Mouse (Mus musculus) liver, postnatal 0 days (tissue): ENCODE data around the gene 4921504E06Rik. TPM values are rescaled to one million over a fixed set of nuclear protein-coding genes. Genes with fewer than 3 reads are reported as not detected.

Experiments used
- ATAC-seq: fragments of 200-750 bp; cut with Nextera tagmentation; 2 replicates; pipeline ENCODE4 v1.8.0; 2017; ENCODE audit warnings: mild to moderate bottlenecking, moderate library complexity
- DNase-seq: peaks from one replicate; pipeline ENCODE4 v3.0.0-alpha.2; 2016
- H3K27ac ChIP-seq: fragments of 300-500 bp; sonication (generic); 2 replicates; pipeline ENCODE4 v1.5.1; 2014; ENCODE audit warnings: antibody characterized with exemption, moderate library complexity, mild to moderate bottlenecking, low read depth
- H3K27me3 ChIP-seq: fragments of 300-500 bp; sonication (generic); 2 replicates; pipeline ENCODE4 v1.6.1; 2014; ENCODE audit warnings: low read length, control low read depth, mixed read lengths; ENCODE audit not compliant: insufficient read depth
- H3K36me3 ChIP-seq: fragments of 300-500 bp; sonication (generic); replicated peaks from 2 replicates; pipeline ENCODE4 v1.6.1; 2014; ENCODE audit warnings: mild to moderate bottlenecking, control low read depth, low read length, moderate library complexity, mixed read lengths; ENCODE audit not compliant: insufficient read depth
- H3K4me1 ChIP-seq: fragments of 300-500 bp; sonication (generic); 2 replicates; pipeline ENCODE4 v1.6.1; 2014; ENCODE audit warnings: antibody characterized with exemption, mild to moderate bottlenecking, control low read depth; ENCODE audit not compliant: insufficient read depth
- H3K4me2 ChIP-seq: fragments of 300-500 bp; sonication (generic); 2 replicates; pipeline ENCODE4 v1.6.1; 2014; ENCODE audit warnings: low read depth, mild to moderate bottlenecking, low read length, moderate library complexity, mixed read lengths
- H3K4me3 ChIP-seq: fragments of 300-500 bp; sonication (generic); 2 replicates; pipeline ENCODE4 v1.5.1; 2014; ENCODE audit warnings: low read depth, low read length
- H3K9ac ChIP-seq: fragments of 300-500 bp; sonication (generic); replicated peaks from 2 replicates; pipeline ENCODE4 v1.6.1; 2014; ENCODE audit warnings: mild to moderate bottlenecking, moderate library complexity
- H3K9me3 ChIP-seq: fragments of 300-500 bp; sonication (generic); 2 replicates; pipeline ENCODE4 v1.6.1; 2016; ENCODE audit warnings: mild to moderate bottlenecking, control low read depth, low read length, mixed read lengths
- CTCF ChIP-seq: sonication (generic); IDR thresholded peaks from 2 replicates; pipeline ENCODE4 v1.5.1; 2016; ENCODE audit warnings: antibody characterized with exemption, low read depth
- EP300 ChIP-seq: IDR thresholded peaks from 2 replicates; pipeline ENCODE4 v1.6.1; 2016; ENCODE audit warnings: antibody characterized with exemption, low read depth, mild to moderate bottlenecking
- WGBS: fragments of 180-500 bp; shearing (Covaris S2); extraction: QIAGEN DNeasy Blood & Tissue Kit; methylation state at CpG from one replicate; pipeline ENCODE4 v1.1.7; 2014; ENCODE audit not compliant: insufficient replicate concordance; 5-methylcytosine and 5-hydroxymethylcytosine counted together
- polyA plus RNA-seq: library from polyadenylated mRNA; unstranded; fragments of >200 nt; fragmentation: Nextera tagmentation; extraction: Ambion mirVana; gene quantifications from 2 replicates; pipeline ENCODE4 v1.2.1, GENCODE M21; 2015

Gene 4921504E06Rik
- polyA plus RNA-seq, 1 experiment from 2014 or later, result not detected

DNA sequence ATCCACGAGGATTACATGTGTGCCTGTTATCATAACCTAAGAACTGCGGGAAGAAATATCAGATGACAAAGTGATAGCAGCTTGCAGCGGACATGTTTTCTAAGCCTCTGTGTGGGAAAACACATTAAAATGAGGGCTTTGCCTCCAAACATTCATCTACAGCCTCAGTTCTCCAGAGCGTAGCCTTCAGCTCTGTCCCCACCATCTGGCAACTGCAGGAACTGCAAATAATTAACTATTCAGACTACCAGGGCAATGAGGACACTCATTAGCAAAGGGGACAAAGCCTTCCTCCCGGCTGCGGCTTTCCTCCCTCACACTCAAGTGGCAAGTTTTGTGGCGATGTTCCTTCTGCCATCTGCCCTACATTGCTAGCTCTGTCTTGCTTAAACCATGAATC, 33.9 kb downstream of the 4921504E06Rik start:
- H3K9ac ChIP-seq, result no peak overlapping the region
- DNase-seq, result peak; percentile 31
- no peak overlapping the region for H3K4me3 ChIP-seq
- H3K4me2 ChIP-seq, result no peak overlapping the region
- no peaks in the 10 kb centered on the region for H3K36me3 ChIP-seq
- no peak for ATAC-seq
- H3K4me1 ChIP-seq, result no peaks in the 10 kb centered on the region
- TF ChIP-seq CTCF (peak; percentile 70), EP300 (no peak)
- WGBS, result 6% methylated on average over 7 of the region's 7 CpGs
- no peaks in the 10 kb centered on the region for H3K9me3 ChIP-seq
- no peak overlapping the region for H3K27ac ChIP-seq
- H3K27me3 ChIP-seq, result 0 out of 2 replicates have a peak, but pooled peaks cover 11% of the 10 kb centered on the region

DNA sequence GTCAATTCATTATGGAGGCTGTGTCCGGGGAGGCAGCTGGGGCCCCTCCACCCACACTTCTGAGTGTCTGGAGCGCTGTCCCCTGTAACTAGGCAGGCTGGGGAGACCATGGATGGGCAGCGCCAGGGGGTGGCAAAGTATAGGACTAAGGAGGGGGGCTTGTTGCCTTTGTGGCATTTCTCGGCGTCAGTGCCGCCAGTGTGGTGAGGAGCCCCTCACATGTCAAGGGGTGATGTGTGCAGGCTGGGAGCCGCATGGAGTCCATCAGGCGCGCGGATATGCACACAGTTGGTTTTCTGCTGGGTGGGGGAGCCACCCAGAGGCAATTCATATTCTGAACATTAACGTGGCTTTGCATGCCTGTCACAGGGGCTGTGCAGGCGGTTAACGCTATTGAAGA, 35.8 kb downstream of the 4921504E06Rik start:
- no peak overlapping the region for H3K27ac ChIP-seq
- H3K9me3 ChIP-seq, result no peaks in the 10 kb centered on the region
- no peak overlapping the region for H3K9ac ChIP-seq
- H3K4me2 ChIP-seq, result no peak overlapping the region
- WGBS, result 57% methylated on average over 13 of the region's 13 CpGs
- no peak overlapping the region for H3K4me3 ChIP-seq
- H3K4me1 ChIP-seq, result no peaks in the 10 kb centered on the region
- TF ChIP-seq CTCF (no peak), EP300 (no peak)
- ATAC-seq (no peak), DNase-seq (no peak)
- H3K27me3 ChIP-seq, result 0 out of 2 replicates have a peak, but pooled peaks cover 11% of the 10 kb centered on the region
- no peaks in the 10 kb centered on the region for H3K36me3 ChIP-seq

DNA sequence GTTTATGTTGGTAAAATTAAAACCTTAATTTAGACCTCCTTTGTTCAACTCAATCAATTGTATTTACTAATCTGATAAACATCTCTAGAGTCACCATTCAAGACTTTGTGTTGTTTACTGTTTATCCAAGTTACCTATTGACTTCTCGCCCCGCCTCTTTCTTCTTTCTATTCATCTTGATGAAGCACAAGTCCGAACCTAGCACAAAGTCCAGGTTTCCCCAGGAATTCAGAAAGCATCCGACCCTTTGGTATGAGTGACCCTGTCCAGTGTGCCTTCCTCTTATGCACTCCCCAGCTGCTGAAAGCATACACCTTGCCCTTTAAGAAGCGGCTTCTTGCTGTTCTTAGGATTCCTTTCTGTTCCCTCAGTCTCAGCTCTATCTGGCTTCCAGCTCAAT, 41.3 kb downstream of the 4921504E06Rik start:
- Histone ChIP-seq H3K27ac (no peak overlapping the region), H3K27me3 (no peaks in the 10 kb centered on the region), H3K4me2 (no peak overlapping the region), H3K9ac (no peak overlapping the region), H3K4me1 (no peaks in the 10 kb centered on the region), H3K36me3 (no peaks in the 10 kb centered on the region), H3K9me3 (no peaks in the 10 kb centered on the region), H3K4me3 (no peak overlapping the region)
- WGBS, result 61% methylated on average over 5 of the region's 5 CpGs
- DNase-seq (no peak), ATAC-seq (no peak)
- TF ChIP-seq CTCF, result no peak
- no peak for TF ChIP-seq EP300

DNA sequence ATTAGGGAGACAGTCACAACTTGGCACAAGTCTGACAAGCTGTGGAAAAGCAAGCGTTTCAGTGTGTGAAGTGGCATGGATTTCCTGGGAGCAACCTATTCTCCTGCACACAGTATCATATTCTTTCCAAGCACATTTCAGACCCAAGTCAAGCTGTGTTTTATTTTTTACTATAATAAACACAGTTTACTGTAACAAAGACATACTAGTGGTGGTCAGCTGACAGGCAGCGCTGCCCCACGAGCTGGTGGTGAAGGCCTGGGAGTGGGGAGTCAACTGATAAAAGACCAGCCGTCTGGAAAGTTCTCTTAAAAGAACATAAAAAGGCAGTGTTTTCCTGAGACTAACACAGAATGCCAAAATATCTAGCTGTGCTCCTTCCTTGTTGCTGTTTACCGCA, 42.7 kb downstream of the 4921504E06Rik start:
- ATAC-seq, result no peak

DNA sequence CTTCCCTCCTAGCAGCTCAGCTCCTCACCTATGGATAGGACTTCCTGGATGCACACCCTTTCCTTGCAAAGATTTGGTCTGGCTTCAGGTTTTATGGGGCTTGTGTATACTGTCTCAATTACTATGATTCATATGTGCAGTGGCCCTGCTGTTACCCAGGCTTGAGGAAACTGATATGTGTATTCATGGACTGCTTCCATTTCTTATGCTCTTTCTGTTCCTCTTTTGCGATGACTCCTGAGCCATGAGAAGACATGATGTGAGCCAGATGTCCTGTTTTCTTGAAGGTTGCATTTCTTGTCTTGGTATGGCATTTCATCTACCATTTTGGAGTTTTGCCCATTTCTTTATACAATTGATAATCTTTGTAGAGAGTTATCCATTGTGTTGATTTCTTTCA, 48.0 kb downstream of the 4921504E06Rik start:
- Histone ChIP-seq H3K4me2 (no peak overlapping the region), H3K9me3 (no peaks in the 10 kb centered on the region), H3K9ac (no peak overlapping the region), H3K4me1 (no peaks in the 10 kb centered on the region), H3K36me3 (no peaks in the 10 kb centered on the region), H3K4me3 (no peak overlapping the region), H3K27me3 (no peaks in the 10 kb centered on the region), H3K27ac (no peak overlapping the region)
- WGBS, result 85% methylated on average over 1 of the region's 1 CpGs
- no peak for DNase-seq
- ATAC-seq, result no peak
- TF ChIP-seq CTCF (no peak), EP300 (no peak)

More for the DNA sequence above, 42.7 kb downstream of the 4921504E06Rik start:
- TF ChIP-seq EP300 (no peak), CTCF (no peak)
- H3K9me3 ChIP-seq, result no peaks in the 10 kb centered on the region
- H3K27me3 ChIP-seq, result no peaks in the 10 kb centered on the region
- 57% methylated on average over 5 of the region's 5 CpGs for WGBS
- no peak overlapping the region for H3K4me2 ChIP-seq
- no peak for DNase-seq
- no peak overlapping the region for H3K27ac ChIP-seq
- H3K4me1 ChIP-seq, result no peaks in the 10 kb centered on the region
- no peaks in the 10 kb centered on the region for H3K36me3 ChIP-seq
- no peak overlapping the region for H3K9ac ChIP-seq
- no peak overlapping the region for H3K4me3 ChIP-seq

DNA sequence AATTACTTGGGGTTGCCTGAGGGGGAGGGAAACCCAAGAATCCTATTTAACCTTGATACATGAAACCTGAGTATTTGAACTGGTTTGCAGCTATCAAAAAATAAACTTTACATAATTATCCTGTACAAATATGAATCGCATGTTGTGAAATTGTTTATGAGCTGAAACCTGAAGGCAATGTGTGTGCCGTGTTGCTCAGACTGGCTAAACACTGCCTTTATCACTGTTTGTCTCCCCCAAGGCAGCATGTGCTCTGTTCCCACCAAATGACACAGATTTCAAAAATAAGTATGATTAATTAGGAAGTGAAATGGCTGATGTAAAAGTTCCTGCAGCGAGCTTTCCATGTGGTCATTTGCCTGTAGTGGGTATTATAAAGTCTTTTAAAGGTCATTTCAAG, 63.5 kb downstream of the 4921504E06Rik start:
- Histone ChIP-seq H3K27ac (no peak overlapping the region), H3K9ac (no peak overlapping the region), H3K4me2 (no peak overlapping the region), H3K4me3 (no peak overlapping the region), H3K36me3 (no peaks in the 10 kb centered on the region), H3K4me1 (no peaks in the 10 kb centered on the region), H3K27me3 (no peaks in the 10 kb centered on the region), H3K9me3 (no peaks in the 10 kb centered on the region)
- WGBS, result 69% methylated on average over 3 of the region's 3 CpGs
- ATAC-seq (no peak), DNase-seq (no peak)
- no peak for TF ChIP-seq EP300
- TF ChIP-seq CTCF, result no peak

DNA sequence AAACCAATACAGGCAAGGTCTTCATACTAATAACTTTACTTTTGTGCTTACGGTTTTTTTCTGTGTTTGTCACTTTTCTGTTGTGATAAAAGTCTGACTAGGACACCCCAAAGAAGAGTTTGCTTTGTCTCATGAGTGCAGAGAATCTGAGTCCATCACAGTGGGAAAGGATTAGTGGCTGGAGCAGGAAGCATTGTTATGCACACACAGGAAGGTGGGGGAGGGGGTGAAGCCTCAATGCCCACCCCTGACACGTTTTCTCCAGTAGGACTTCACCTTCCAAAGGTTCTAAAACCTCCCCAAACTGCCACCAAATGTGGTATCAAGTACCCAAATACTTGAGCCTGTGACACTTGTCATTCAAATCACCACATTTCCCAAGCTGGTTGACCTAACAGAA, 91.8 kb downstream of the 4921504E06Rik start:
- no peaks in the 10 kb centered on the region for H3K36me3 ChIP-seq
- TF ChIP-seq EP300 (no peak), CTCF (no peak)
- no peak overlapping the region for H3K4me3 ChIP-seq
- no peak overlapping the region for H3K4me2 ChIP-seq
- no peaks in the 10 kb centered on the region for H3K9me3 ChIP-seq
- 0 out of 2 replicates have a peak, but pooled peaks cover 3% of the 10 kb centered on the region for H3K27me3 ChIP-seq
- H3K27ac ChIP-seq, result no peak overlapping the region
- no peaks in the 10 kb centered on the region for H3K4me1 ChIP-seq
- WGBS, result 30% methylated on average over 2 of the region's 2 CpGs
- ATAC-seq, result no peak
- no peak overlapping the region for H3K9ac ChIP-seq
- no peak for DNase-seq
